Mouse (Mus musculus): Measurements from ENCODE around the gene Plekhn1. TPM values are rescaled to one million over a fixed set of nuclear protein-coding genes. Genes with fewer than 3 reads are reported as not detected.

Gene Plekhn1
- polyA plus RNA-seq, 1 experiment from 2014 or later = 26.9 TPM

DNA sequence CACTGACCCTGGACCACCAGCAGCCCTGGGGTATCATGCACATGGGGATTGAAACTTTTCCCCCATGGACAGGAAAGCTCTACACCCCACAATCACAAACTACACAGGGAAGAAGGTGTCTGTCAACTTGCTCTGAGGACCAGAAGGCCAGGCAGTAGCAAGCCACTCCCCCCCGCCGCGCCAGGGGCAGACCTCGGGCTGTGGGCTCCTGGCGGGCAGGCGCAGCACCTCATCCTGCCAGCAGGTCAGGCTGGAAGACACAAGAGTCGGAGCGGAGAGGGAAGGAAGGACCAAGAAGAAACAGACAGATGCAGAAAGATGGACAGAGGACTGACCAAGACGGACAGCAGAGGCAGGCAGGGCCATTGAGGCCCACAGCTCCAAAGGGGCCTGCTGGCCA, 57.0 kb downstream of the Plekhn1 start:
- Histone ChIP-seq H3K36me3 (ENCODE audit: control insufficient read depth, insufficient read depth, low read length) (peaks cover 62% of the 10 kb centered on the region), H3K9ac (ENCODE audit: low read depth, low read length) (no peak overlapping the region), H3K27ac (ENCODE audit: low read length) (no peak overlapping the region), H3K4me1 (ENCODE audit: control insufficient read depth, insufficient read depth, low read length) (peaks cover 26% of the 10 kb centered on the region), H3K4me2 (ENCODE audit: low read length) (no peak overlapping the region), H3K27me3 (ENCODE audit: control insufficient read depth, insufficient read depth, low read depth, low read length) (no peaks in the 10 kb centered on the region), H3K9me3 (replicated peaks; ENCODE audit: control insufficient read depth, low read length, poor library complexity, severe bottlenecking) (no peaks in the 10 kb centered on the region), H3K4me3 (ENCODE audit: low read depth, low read length) (no peak overlapping the region)
- WGBS = 93% methylated on average over 9 of the region's 9 CpGs
- no peak for ATAC-seq

- H3K4me1 ChIP-seq (ENCODE audit: control insufficient read depth, insufficient read depth, low read length) = no peaks in the 10 kb centered on the region
- peaks cover 95% of the 10 kb centered on the region for H3K36me3 ChIP-seq (ENCODE audit: control insufficient read depth, insufficient read depth, low read length)
- WGBS = 97% methylated on average over 11 of the region's 11 CpGs
- H3K27ac ChIP-seq (ENCODE audit: low read length) = no peak overlapping the region
- H3K27me3 ChIP-seq (ENCODE audit: control insufficient read depth, insufficient read depth, low read depth, low read length) = no peaks in the 10 kb centered on the region
- H3K4me2 ChIP-seq (ENCODE audit: low read length) = no peak overlapping the region
- ATAC-seq = no peak
- H3K4me3 ChIP-seq (ENCODE audit: low read depth, low read length) = no peak overlapping the region
- H3K9me3 ChIP-seq (replicated peaks; ENCODE audit: control insufficient read depth, low read length, poor library complexity, severe bottlenecking) = no peaks in the 10 kb centered on the region
- H3K9ac ChIP-seq (ENCODE audit: low read depth, low read length) = no peak overlapping the region
Measured at GRCm38 (mm10) chr4:156171828-156172227, 62.8 kb downstream of the Plekhn1 start.

Small RNA genes lying within 50 kb of the gene (microRNA-seq; reads per million reads assigned to microRNA genes)
- gene Mir7658 = 3.3 reads per million, percentile 16 among the genes with 10 or more reads in this experiment

Other genes with a start within 250 kb of the Plekhn1 start
- gene B3galt6, start 242.2 kb downstream of the Plekhn1 start, polyA plus RNA-seq (2015; fragmentation: Nextera tagmentation; extraction: Ambion mirVana) = 37.8 and 41.0 TPM in 2 replicates
- gene Sdf4, start 242.0 kb downstream of the Plekhn1 start, polyA plus RNA-seq (2015; fragmentation: Nextera tagmentation; extraction: Ambion mirVana) = 112 and 114 TPM in 2 replicates
- gene Tnfrsf4, start 221.0 kb downstream of the Plekhn1 start, polyA plus RNA-seq (2015; fragmentation: Nextera tagmentation; extraction: Ambion mirVana) = 0.91 TPM in 1 of 2 replicates, not detected in the other
- 2.0 and 2.4 TPM in 2 replicates for gene Tnfrsf18, start 208.7 kb downstream of the Plekhn1 start, polyA plus RNA-seq (2015; fragmentation: Nextera tagmentation; extraction: Ambion mirVana)
- gene Ttll10, start 175.4 kb downstream of the Plekhn1 start, polyA plus RNA-seq (2015; fragmentation: Nextera tagmentation; extraction: Ambion mirVana) = not detected in 2 replicates
- 34.3 and 38.6 TPM in 2 replicates for gene 9430015G10Rik, start 124.9 kb downstream of the Plekhn1 start, polyA plus RNA-seq (2015; fragmentation: Nextera tagmentation; extraction: Ambion mirVana)
- 0.54 and 0.75 TPM in 2 replicates for gene Rnf223, start 104.3 kb downstream of the Plekhn1 start, polyA plus RNA-seq (2015; fragmentation: Nextera tagmentation; extraction: Ambion mirVana)
- gene Agrn, start 37.4 kb downstream of the Plekhn1 start, polyA plus RNA-seq (2015; fragmentation: Nextera tagmentation; extraction: Ambion mirVana) = 126 and 129 TPM in 2 replicates
- 1.2 and 1.4 TPM in 2 replicates for gene Isg15, start 34.0 kb downstream of the Plekhn1 start, polyA plus RNA-seq (2015; fragmentation: Nextera tagmentation; extraction: Ambion mirVana)
- gene AW011738, start 31.6 kb downstream of the Plekhn1 start, polyA plus RNA-seq (2015; fragmentation: Nextera tagmentation; extraction: Ambion mirVana) = 3.7 and 4.2 TPM in 2 replicates
- gene Perm1, start 19.0 kb downstream of the Plekhn1 start, polyA plus RNA-seq (2015; fragmentation: Nextera tagmentation; extraction: Ambion mirVana) = 2.0 and 2.7 TPM in 2 replicates
- 48.6 and 50.9 TPM in 2 replicates for gene Noc2l, start 1.2 kb upstream of the Plekhn1 start, polyA plus RNA-seq (2015; fragmentation: Nextera tagmentation; extraction: Ambion mirVana)
- 4.4 and 4.9 TPM in 2 replicates for gene Samd11, start 20.8 kb upstream of the Plekhn1 start, polyA plus RNA-seq (2015; fragmentation: Nextera tagmentation; extraction: Ambion mirVana)
- gene Vmn2r-ps159, start 96.2 kb upstream of the Plekhn1 start, polyA plus RNA-seq (2015; fragmentation: Nextera tagmentation; extraction: Ambion mirVana) = not detected in 2 replicates

Data from midbrain, embryonic 16.5 days (tissue).